Mouse (Mus musculus): Measurements from ENCODE around the gene Unc79. TPM values are rescaled to one million over a fixed set of nuclear protein-coding genes. Genes with fewer than 3 reads are reported as not detected.

Unc79 gene
- polyA plus RNA-seq, 1 experiment from 2014 or later = 4.0 TPM

GRCm38 (mm10) chr12:103044422-103044821 lies 95.8 kb downstream of the Unc79 start:
- Histone ChIP-seq H3K4me1 (no peaks in the 10 kb centered on the region), H3K9ac (no peak overlapping the region), H3K4me3 (no peak overlapping the region), H3K4me2 (replicated peaks) (no peak overlapping the region), H3K27me3 (replicated peaks) (no peaks in the 10 kb centered on the region), H3K27ac (no peak overlapping the region), H3K9me3 (0 out of 2 replicates have a peak, but pooled peaks cover 3% of the 10 kb centered on the region), H3K36me3 (peaks cover 7% of the 10 kb centered on the region)
- no peak for ATAC-seq (ENCODE audit: low FRiP score, low read depth)
- WGBS = 71% methylated on average over 4 of the region's 4 CpGs

GRCm38 (mm10) chr12:103049865-103050264 lies 101.2 kb downstream of the Unc79 start:
- Histone ChIP-seq H3K4me2 (replicated peaks) (no peak overlapping the region), H3K36me3 (no peaks in the 10 kb centered on the region), H3K27me3 (replicated peaks) (no peaks in the 10 kb centered on the region), H3K9me3 (no peaks in the 10 kb centered on the region), H3K4me3 (no peak overlapping the region), H3K4me1 (no peaks in the 10 kb centered on the region), H3K9ac (no peak overlapping the region), H3K27ac (no peak overlapping the region)
- ATAC-seq (ENCODE audit: low FRiP score, low read depth) = no peak
- 95% methylated on average over 12 of the region's 12 CpGs for WGBS

- no peak overlapping the region for H3K27ac ChIP-seq
- no peak overlapping the region for H3K9ac ChIP-seq
- H3K36me3 ChIP-seq = no peaks in the 10 kb centered on the region
- no peaks in the 10 kb centered on the region for H3K4me1 ChIP-seq
- no peaks in the 10 kb centered on the region for H3K27me3 ChIP-seq (replicated peaks)
- H3K4me3 ChIP-seq = no peak overlapping the region
- H3K4me2 ChIP-seq (replicated peaks) = no peak overlapping the region
- H3K9me3 ChIP-seq = no peaks in the 10 kb centered on the region
- WGBS = 88% methylated on average over 21 of the region's 21 CpGs
- ATAC-seq (ENCODE audit: low FRiP score, low read depth) = no peak
Measured at GRCm38 (mm10) chr12:103059321-103060053, 110.8 kb downstream of the Unc79 start.

- Histone ChIP-seq H3K27me3 (replicated peaks) (no peaks in the 10 kb centered on the region), H3K4me1 (no peaks in the 10 kb centered on the region), H3K9me3 (no peaks in the 10 kb centered on the region), H3K4me3 (no peak overlapping the region), H3K9ac (no peak overlapping the region), H3K36me3 (no peaks in the 10 kb centered on the region), H3K27ac (no peak overlapping the region), H3K4me2 (replicated peaks) (no peak overlapping the region)
- 94% methylated on average over 10 of the region's 10 CpGs for WGBS
- ATAC-seq (ENCODE audit: low FRiP score, low read depth) = no peak
Measured at GRCm38 (mm10) chr12:103060791-103061190, 112.1 kb downstream of the Unc79 start.

- Histone ChIP-seq H3K4me1 (no peaks in the 10 kb centered on the region), H3K27ac (no peak overlapping the region), H3K27me3 (replicated peaks) (no peaks in the 10 kb centered on the region), H3K9me3 (no peaks in the 10 kb centered on the region), H3K9ac (no peak overlapping the region), H3K4me3 (no peak overlapping the region), H3K36me3 (no peaks in the 10 kb centered on the region), H3K4me2 (replicated peaks) (no peak overlapping the region)
- no peak for ATAC-seq (ENCODE audit: low FRiP score, low read depth)
- WGBS = 85% methylated on average over 4 of the region's 4 CpGs
Measured at GRCm38 (mm10) chr12:103062133-103062532, 113.5 kb downstream of the Unc79 start.

GRCm38 (mm10) chr12:103064944-103065343 lies 116.3 kb downstream of the Unc79 start:
- Histone ChIP-seq H3K9me3 (no peaks in the 10 kb centered on the region), H3K4me3 (no peak overlapping the region), H3K36me3 (no peaks in the 10 kb centered on the region), H3K9ac (no peak overlapping the region), H3K4me1 (no peaks in the 10 kb centered on the region), H3K27me3 (replicated peaks) (no peaks in the 10 kb centered on the region), H3K27ac (no peak overlapping the region), H3K4me2 (replicated peaks) (no peak overlapping the region)
- WGBS = 17% methylated on average over 3 of the region's 3 CpGs
- no peak for ATAC-seq (ENCODE audit: low FRiP score, low read depth)

GRCm38 (mm10) chr12:103068161-103068560 lies 119.5 kb downstream of the Unc79 start:
- H3K27ac ChIP-seq = no peak overlapping the region
- H3K4me1 ChIP-seq = no peaks in the 10 kb centered on the region
- no peak overlapping the region for H3K9ac ChIP-seq
- peaks cover 7% of the 10 kb centered on the region; the same call in 1 of the 2 replicates for H3K36me3 ChIP-seq
- WGBS = 81% methylated on average over 5 of the region's 5 CpGs
- ATAC-seq (ENCODE audit: low FRiP score, low read depth) = no peak
- no peak overlapping the region for H3K4me2 ChIP-seq (replicated peaks)
- H3K9me3 ChIP-seq = no peaks in the 10 kb centered on the region
- no peak overlapping the region for H3K4me3 ChIP-seq
- H3K27me3 ChIP-seq (replicated peaks) = no peaks in the 10 kb centered on the region

- WGBS = 77% methylated on average over 12 of the region's 12 CpGs
- H3K4me2 ChIP-seq (replicated peaks) = no peak overlapping the region
- H3K27me3 ChIP-seq (replicated peaks) = no peaks in the 10 kb centered on the region
- no peaks in the 10 kb centered on the region for H3K4me1 ChIP-seq
- peaks cover 11% of the 10 kb centered on the region; the same call in 1 of the 2 replicates for H3K36me3 ChIP-seq
- no peaks in the 10 kb centered on the region for H3K9me3 ChIP-seq
- no peak overlapping the region for H3K9ac ChIP-seq
- H3K4me3 ChIP-seq = no peak overlapping the region
- no peak overlapping the region for H3K27ac ChIP-seq
- no peak for ATAC-seq (ENCODE audit: low FRiP score, low read depth)
Measured at GRCm38 (mm10) chr12:103069565-103069964, 120.9 kb downstream of the Unc79 start.

GRCm38 (mm10) chr12:103073953-103074352 lies 125.3 kb downstream of the Unc79 start:
- H3K27ac ChIP-seq = no peak overlapping the region
- no peaks in the 10 kb centered on the region for H3K27me3 ChIP-seq (replicated peaks)
- no peak overlapping the region for H3K4me3 ChIP-seq
- no peak overlapping the region for H3K9ac ChIP-seq
- H3K4me1 ChIP-seq = no peaks in the 10 kb centered on the region
- WGBS = 96% methylated on average over 4 of the region's 4 CpGs
- H3K36me3 ChIP-seq = peaks cover 11% of the 10 kb centered on the region; the same call in 1 of the 2 replicates
- no peaks in the 10 kb centered on the region for H3K9me3 ChIP-seq
- no peak overlapping the region for H3K4me2 ChIP-seq (replicated peaks)
- no peak for ATAC-seq (ENCODE audit: low FRiP score, low read depth)

GRCm38 (mm10) chr12:103078751-103079150 lies 130.1 kb downstream of the Unc79 start:
- peaks cover 7% of the 10 kb centered on the region; the same call in 1 of the 2 replicates for H3K36me3 ChIP-seq
- WGBS = 54% methylated on average over 7 of the region's 7 CpGs

GRCm38 (mm10) chr12:103080055-103080454 lies 131.4 kb downstream of the Unc79 start:
- Histone ChIP-seq H3K27ac (no peak overlapping the region), H3K27me3 (replicated peaks) (no peaks in the 10 kb centered on the region), H3K36me3 (peaks cover 11% of the 10 kb centered on the region; the same call in 1 of the 2 replicates), H3K4me3 (no peak overlapping the region), H3K9ac (no peak overlapping the region), H3K9me3 (no peaks in the 10 kb centered on the region), H3K4me2 (replicated peaks) (no peak overlapping the region), H3K4me1 (no peaks in the 10 kb centered on the region)
- ATAC-seq (ENCODE audit: low FRiP score, low read depth) = no peak
- 83% methylated on average over 3 of the region's 3 CpGs for WGBS

More at GRCm38 (mm10) chr12:103078751-103079150, 130.1 kb downstream of the Unc79 start:
- no peaks in the 10 kb centered on the region for H3K4me1 ChIP-seq
- ATAC-seq (ENCODE audit: low FRiP score, low read depth) = no peak
- H3K27me3 ChIP-seq (replicated peaks) = no peaks in the 10 kb centered on the region
- H3K27ac ChIP-seq = no peak overlapping the region
- no peaks in the 10 kb centered on the region for H3K9me3 ChIP-seq
- no peak overlapping the region for H3K4me2 ChIP-seq (replicated peaks)
- no peak overlapping the region for H3K4me3 ChIP-seq
- H3K9ac ChIP-seq = no peak overlapping the region

GRCm38 (mm10) chr12:103091831-103092230 lies 143.2 kb downstream of the Unc79 start:
- Histone ChIP-seq H3K4me3 (no peak overlapping the region), H3K4me2 (replicated peaks) (no peak overlapping the region), H3K9ac (no peak overlapping the region), H3K27ac (no peak overlapping the region), H3K9me3 (no peaks in the 10 kb centered on the region), H3K4me1 (no peaks in the 10 kb centered on the region), H3K36me3 (0 out of 2 replicates have a peak, but pooled peaks cover 8% of the 10 kb centered on the region), H3K27me3 (replicated peaks) (no peaks in the 10 kb centered on the region)
- 82% methylated on average over 6 of the region's 6 CpGs for WGBS
- ATAC-seq (ENCODE audit: low FRiP score, low read depth) = no peak

GRCm38 (mm10) chr12:103095160-103095559 lies 146.5 kb downstream of the Unc79 start:
- Histone ChIP-seq H3K36me3 (0 out of 2 replicates have a peak, but pooled peaks cover 3% of the 10 kb centered on the region), H3K4me3 (no peak overlapping the region), H3K4me1 (no peaks in the 10 kb centered on the region), H3K27me3 (replicated peaks) (no peaks in the 10 kb centered on the region), H3K9me3 (no peaks in the 10 kb centered on the region), H3K4me2 (replicated peaks) (no peak overlapping the region), H3K27ac (no peak overlapping the region), H3K9ac (no peak overlapping the region)
- ATAC-seq (ENCODE audit: low FRiP score, low read depth) = no peak
- 77% methylated on average over 5 of the region's 5 CpGs for WGBS

Measured in neural tube, embryonic 12.5 days (tissue).